Mouse (Mus musculus) kidney, adult 2 months (tissue): ENCODE measurements around the gene Btnl6.

Source experiments
- CTCF ChIP-seq: fragments of 200-500 bp; conservative IDR thresholded peaks from 2 replicates; pipeline ENCODE4 v1.5.1; 2011; ENCODE audit warnings: low read depth, mild to moderate bottlenecking, control low read depth, low read length, moderate library complexity, mixed read lengths; ENCODE audit not compliant: insufficient read depth, insufficient read length
- POLR2A ChIP-seq: fragments of 200-500 bp; IDR thresholded peaks from one replicate; pipeline ENCODE4 v1.6.1; 2011; ENCODE audit warnings: low read depth, low read length, control low read depth

- TF ChIP-seq CTCF: no peak
- TF ChIP-seq POLR2A: no peak
These were observed 638 bp downstream of the Btnl6 start for GRCm38 (mm10) chr17:34516514-34516913.
